Mouse (Mus musculus): ENCODE data around the gene Ccdc47. TPM values are rescaled to one million over a fixed set of nuclear protein-coding genes. Genes with fewer than 3 reads are reported as not detected.

The Ccdc47 gene
- 65.7 and 72.3 TPM in 2 replicates for polyA plus RNA-seq (2014; fragmentation: Nextera tagmentation; extraction: Ambion mirVana)

DNA sequence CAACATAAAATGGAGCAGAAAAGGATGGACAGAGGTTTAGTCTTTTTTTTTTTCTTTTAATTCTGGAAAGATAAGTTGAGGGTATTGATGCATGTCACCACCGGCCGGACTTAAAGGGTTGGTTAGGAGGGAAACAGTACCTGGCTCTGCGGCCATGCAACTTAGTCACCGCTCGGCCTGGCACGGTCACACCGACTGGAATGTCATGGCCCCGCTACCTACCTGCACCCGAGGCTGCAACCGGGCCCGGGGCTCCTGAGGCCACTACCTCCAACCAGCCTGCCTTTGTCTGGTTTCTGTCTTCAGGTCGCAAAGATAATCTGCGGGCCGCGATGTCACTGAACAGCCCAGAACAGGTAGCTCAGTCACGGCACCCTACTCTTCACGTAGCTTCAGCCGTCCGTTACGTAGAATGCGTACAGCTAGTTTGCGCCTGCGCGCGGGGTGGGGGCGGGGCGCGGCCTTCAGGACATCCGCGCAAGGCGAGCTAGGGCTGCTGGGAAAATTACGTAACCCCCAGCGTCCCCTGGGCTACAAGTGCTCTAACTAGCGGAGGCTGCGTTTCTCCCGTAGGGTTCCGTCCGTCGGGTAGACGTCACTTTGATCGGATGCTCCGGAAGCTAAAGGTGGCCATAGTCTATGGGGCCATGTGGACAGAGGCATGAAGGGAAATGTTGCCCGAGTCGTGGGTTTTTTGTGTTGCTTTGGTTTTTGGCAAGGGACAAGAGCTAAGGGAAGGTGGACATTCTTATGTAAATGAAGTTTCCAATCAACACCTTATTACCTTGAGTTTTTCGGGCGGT lies at the start of gene Ccdc47:
Gene Ccdc47, minus strand, starts transcription at position 418 of the 803 bp plus-strand sequence.
- Histone ChIP-seq H3K27me3 (ENCODE audit: control insufficient read depth, insufficient read depth, low read length) (no peaks in the 10 kb centered on the region), H3K4me3 (ENCODE audit: low read depth, low read length) (peak within 1 kb of the TSS; percentile 98), H3K27ac (ENCODE audit: low read depth, low read length) (peak within 1 kb of the TSS; percentile 96), H3K36me3 (ENCODE audit: control insufficient read depth, insufficient read depth, low read length) (0 out of 2 replicates have a peak, but pooled peaks cover 2% of the 10 kb centered on the region), H3K4me2 (replicated peaks; ENCODE audit: low read depth, low read length) (peak within 1 kb of the TSS; percentile 52), H3K9ac (ENCODE audit: low read depth, low read length) (peak within 1 kb of the TSS; percentile 98), H3K4me1 (replicated peaks; ENCODE audit: control insufficient read depth, insufficient read depth, low read length) (peaks cover 6% of the 10 kb centered on the region; the same call in 1 of the 2 replicates), H3K9me3 (ENCODE audit: control insufficient read depth, low read length) (no peaks in the 10 kb centered on the region)
- ATAC-seq (ENCODE audit: low FRiP score) (peak; percentile 98), DNase-seq (ENCODE audit: low spot score) (peak; percentile 96)
- under 1% methylated on average over 46 of the region's 46 CpGs for WGBS

- Histone ChIP-seq H3K9ac (ENCODE audit: low read depth, low read length) (no peak overlapping the region), H3K4me3 (ENCODE audit: low read depth, low read length) (no peak overlapping the region), H3K4me1 (replicated peaks; ENCODE audit: control insufficient read depth, insufficient read depth, low read length) (peaks cover 14% of the 10 kb centered on the region), H3K27me3 (ENCODE audit: control insufficient read depth, insufficient read depth, low read length) (no peaks in the 10 kb centered on the region), H3K4me2 (replicated peaks; ENCODE audit: low read depth, low read length) (no peak overlapping the region), H3K36me3 (ENCODE audit: control insufficient read depth, insufficient read depth, low read length) (peaks cover 30% of the 10 kb centered on the region), H3K27ac (ENCODE audit: low read depth, low read length) (no peak overlapping the region), H3K9me3 (ENCODE audit: control insufficient read depth, low read length) (no peaks in the 10 kb centered on the region)
- no peak for ATAC-seq (ENCODE audit: low FRiP score)
- 97% methylated on average over 4 of the region's 4 CpGs for WGBS
- no peak for DNase-seq (ENCODE audit: low spot score)
These were observed 49.4 kb upstream of the Ccdc47 start for GRCm38 (mm10) chr11:106265570-106265969.

DNA sequence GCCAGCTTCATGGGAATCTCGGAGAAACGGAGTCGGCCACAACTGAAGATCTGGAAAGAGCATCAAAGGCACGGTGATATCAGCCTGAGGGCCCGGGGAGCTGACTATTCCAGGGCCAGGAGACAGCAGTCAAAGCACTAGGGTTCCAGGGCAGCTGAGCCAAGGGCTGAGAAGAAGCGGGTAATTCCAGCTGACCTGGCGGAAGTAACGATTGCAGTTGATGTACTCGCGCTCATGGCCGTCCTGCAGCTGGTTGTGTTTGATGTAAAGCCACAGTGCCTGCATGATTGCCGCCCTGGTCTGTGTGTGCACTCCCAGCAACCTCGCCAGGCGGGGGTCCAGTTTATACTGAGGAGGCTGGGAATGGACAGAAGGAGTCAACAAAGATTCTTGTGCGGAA lies 48.8 kb upstream of the Ccdc47 start:
- no peak for DNase-seq (ENCODE audit: low spot score)
- no peaks in the 10 kb centered on the region for H3K27me3 ChIP-seq (ENCODE audit: control insufficient read depth, insufficient read depth, low read length)
- no peak overlapping the region for H3K9ac ChIP-seq (ENCODE audit: low read depth, low read length)
- no peak overlapping the region for H3K4me2 ChIP-seq (replicated peaks; ENCODE audit: low read depth, low read length)
- no peak for ATAC-seq (ENCODE audit: low FRiP score)
- peaks cover 30% of the 10 kb centered on the region for H3K36me3 ChIP-seq (ENCODE audit: control insufficient read depth, insufficient read depth, low read length)
- peaks cover 11% of the 10 kb centered on the region for H3K4me1 ChIP-seq (replicated peaks; ENCODE audit: control insufficient read depth, insufficient read depth, low read length)
- WGBS: 94% methylated on average over 15 of the region's 15 CpGs
- no peak overlapping the region for H3K4me3 ChIP-seq (ENCODE audit: low read depth, low read length)
- no peak overlapping the region for H3K27ac ChIP-seq (ENCODE audit: low read depth, low read length)
- H3K9me3 ChIP-seq (ENCODE audit: control insufficient read depth, low read length): no peaks in the 10 kb centered on the region

DNA sequence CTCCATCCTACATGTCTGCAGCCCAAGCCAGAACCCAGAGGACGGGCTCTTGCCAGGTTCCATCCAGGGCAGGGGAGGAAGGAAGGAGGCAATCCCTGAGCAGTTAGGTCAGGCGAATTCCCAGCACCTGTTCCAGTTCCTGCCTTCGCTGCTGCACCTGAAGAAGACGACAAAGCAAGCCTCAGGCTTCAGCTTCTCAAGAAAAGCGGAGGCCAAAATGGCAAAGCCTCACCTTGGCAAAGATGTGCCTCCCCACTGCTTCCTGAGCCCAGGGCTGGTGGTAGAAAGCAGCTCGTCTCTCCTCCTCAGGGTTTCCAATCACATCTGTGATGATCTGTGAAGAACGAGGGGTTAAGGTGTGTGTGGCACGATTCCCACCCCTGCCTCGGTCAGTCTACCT lies 47.8 kb upstream of the Ccdc47 start:
- 93% methylated on average over 9 of the region's 9 CpGs for WGBS
- no peak overlapping the region for H3K9ac ChIP-seq (ENCODE audit: low read depth, low read length)
- ATAC-seq (ENCODE audit: low FRiP score) (no peak), DNase-seq (ENCODE audit: low spot score) (no peak)
- H3K4me2 ChIP-seq (replicated peaks; ENCODE audit: low read depth, low read length): no peak overlapping the region
- no peak overlapping the region for H3K4me3 ChIP-seq (ENCODE audit: low read depth, low read length)
- H3K36me3 ChIP-seq (ENCODE audit: control insufficient read depth, insufficient read depth, low read length): peaks cover 30% of the 10 kb centered on the region
- H3K9me3 ChIP-seq (ENCODE audit: control insufficient read depth, low read length): no peaks in the 10 kb centered on the region
- peaks cover 7% of the 10 kb centered on the region for H3K4me1 ChIP-seq (replicated peaks; ENCODE audit: control insufficient read depth, insufficient read depth, low read length)
- H3K27ac ChIP-seq (ENCODE audit: low read depth, low read length): no peak overlapping the region
- H3K27me3 ChIP-seq (ENCODE audit: control insufficient read depth, insufficient read depth, low read length): no peaks in the 10 kb centered on the region

DNA sequence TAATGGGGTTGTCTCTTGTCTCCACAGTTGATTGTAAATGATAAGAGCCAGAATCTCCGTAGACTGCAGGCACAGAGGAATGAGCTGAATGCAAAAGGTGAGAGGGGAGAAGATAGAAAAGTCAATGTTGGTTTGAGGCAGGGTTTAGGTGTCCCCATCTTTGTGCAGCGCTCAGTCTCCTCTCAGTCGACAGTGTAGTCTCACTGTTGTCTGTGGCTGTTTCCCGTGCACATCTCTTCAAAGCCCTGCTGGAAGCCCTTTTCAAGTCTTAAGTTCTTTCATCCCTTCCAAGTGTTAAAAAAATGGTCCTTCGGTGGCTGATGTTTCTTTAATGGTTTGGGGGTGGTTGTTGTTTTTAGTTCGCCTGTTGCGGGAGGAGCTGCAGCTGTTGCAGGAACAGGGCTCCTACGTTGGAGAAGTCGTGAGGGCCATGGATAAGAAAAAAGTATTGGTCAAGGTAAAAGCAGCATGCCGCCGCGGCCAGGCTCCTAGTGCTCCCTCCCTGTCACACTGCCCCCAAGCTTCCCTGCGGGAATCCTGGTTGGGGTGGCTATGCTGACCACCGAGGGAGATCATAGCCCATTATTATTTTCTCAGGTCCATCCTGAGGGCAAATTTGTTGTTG lies 44.8 kb upstream of the Ccdc47 start:
- H3K4me2 ChIP-seq (replicated peaks; ENCODE audit: low read depth, low read length): no peak overlapping the region
- H3K27ac ChIP-seq (ENCODE audit: low read depth, low read length): no peak overlapping the region
- no peaks in the 10 kb centered on the region for H3K9me3 ChIP-seq (ENCODE audit: control insufficient read depth, low read length)
- H3K36me3 ChIP-seq (ENCODE audit: control insufficient read depth, insufficient read depth, low read length): peaks cover 28% of the 10 kb centered on the region
- ATAC-seq (ENCODE audit: low FRiP score) (no peak), DNase-seq (ENCODE audit: low spot score) (no peak)
- H3K4me1 ChIP-seq (replicated peaks; ENCODE audit: control insufficient read depth, insufficient read depth, low read length): peaks cover 4% of the 10 kb centered on the region; the same call in 1 of the 2 replicates
- no peak overlapping the region for H3K9ac ChIP-seq (ENCODE audit: low read depth, low read length)
- WGBS: 81% methylated on average over 14 of the region's 14 CpGs
- H3K4me3 ChIP-seq (ENCODE audit: low read depth, low read length): no peak overlapping the region
- no peaks in the 10 kb centered on the region for H3K27me3 ChIP-seq (ENCODE audit: control insufficient read depth, insufficient read depth, low read length)

GRCm38 (mm10) chr11:106256775-106257174 lies 40.6 kb upstream of the Ccdc47 start:
- Histone ChIP-seq H3K4me3 (ENCODE audit: low read depth, low read length) (peak overlapping the region; percentile 77), H3K9me3 (ENCODE audit: control insufficient read depth, low read length) (no peaks in the 10 kb centered on the region), H3K27me3 (ENCODE audit: control insufficient read depth, insufficient read depth, low read length) (no peaks in the 10 kb centered on the region), H3K4me2 (replicated peaks; ENCODE audit: low read depth, low read length) (peak overlapping the region; percentile 92), H3K4me1 (replicated peaks; ENCODE audit: control insufficient read depth, insufficient read depth, low read length) (peaks cover 6% of the 10 kb centered on the region), H3K36me3 (ENCODE audit: control insufficient read depth, insufficient read depth, low read length) (peaks cover 6% of the 10 kb centered on the region), H3K9ac (ENCODE audit: low read depth, low read length) (peak overlapping the region; percentile 67), H3K27ac (ENCODE audit: low read depth, low read length) (no peak overlapping the region)
- ATAC-seq (ENCODE audit: low FRiP score): no peak
- DNase-seq (ENCODE audit: low spot score): no peak
- 77% methylated on average over 5 of the region's 5 CpGs for WGBS

- WGBS: under 1% methylated on average over 42 of the region's 42 CpGs
- H3K4me1 ChIP-seq (replicated peaks; ENCODE audit: control insufficient read depth, insufficient read depth, low read length): peaks cover 6% of the 10 kb centered on the region
- DNase-seq (ENCODE audit: low spot score) (peak; percentile 98), ATAC-seq (ENCODE audit: low FRiP score) (peak; percentile 95)
- H3K4me3 ChIP-seq (ENCODE audit: low read depth, low read length): peak within 1 kb of the TSS; percentile 77
- H3K9ac ChIP-seq (ENCODE audit: low read depth, low read length): peak within 1 kb of the TSS; percentile 67
- peak within 1 kb of the TSS; percentile 55 for H3K27ac ChIP-seq (ENCODE audit: low read depth, low read length)
- no peaks in the 10 kb centered on the region for H3K9me3 ChIP-seq (ENCODE audit: control insufficient read depth, low read length)
- H3K27me3 ChIP-seq (ENCODE audit: control insufficient read depth, insufficient read depth, low read length): no peaks in the 10 kb centered on the region
- H3K4me2 ChIP-seq (replicated peaks; ENCODE audit: low read depth, low read length): peak within 1 kb of the TSS; percentile 92
- peaks cover 2% of the 10 kb centered on the region; the same call in 1 of the 2 replicates for H3K36me3 ChIP-seq (ENCODE audit: control insufficient read depth, insufficient read depth, low read length)
These were observed 39.7 kb upstream of the Ccdc47 start, which contains the start of the genes Ftsj3 and Psmc5 for GRCm38 (mm10) chr11:106255685-106256451. Gene Ftsj3, minus strand, starts transcription at chr11:106256079. Gene Psmc5, plus strand, starts transcription at chr11:106256154.

GRCm38 (mm10) chr11:106255174-106255573 lies 39.0 kb upstream of the Ccdc47 start:
- no peaks in the 10 kb centered on the region for H3K9me3 ChIP-seq (ENCODE audit: control insufficient read depth, low read length)
- 4% methylated on average over 22 of the region's 22 CpGs for WGBS
- H3K27ac ChIP-seq (ENCODE audit: low read depth, low read length): no peak overlapping the region
- H3K4me2 ChIP-seq (replicated peaks; ENCODE audit: low read depth, low read length): peak overlapping the region; percentile 92
- H3K27me3 ChIP-seq (ENCODE audit: control insufficient read depth, insufficient read depth, low read length): no peaks in the 10 kb centered on the region
- H3K9ac ChIP-seq (ENCODE audit: low read depth, low read length): peak overlapping the region; percentile 67
- peak overlapping the region; percentile 77 for H3K4me3 ChIP-seq (ENCODE audit: low read depth, low read length)
- H3K36me3 ChIP-seq (ENCODE audit: control insufficient read depth, insufficient read depth, low read length): peaks cover 7% of the 10 kb centered on the region
- DNase-seq (ENCODE audit: low spot score) (no peak), ATAC-seq (ENCODE audit: low FRiP score) (no peak)
- H3K4me1 ChIP-seq (replicated peaks; ENCODE audit: control insufficient read depth, insufficient read depth, low read length): peaks cover 6% of the 10 kb centered on the region
